Mouse (Mus musculus) natural killer cell, adult 2 months (primary cell): ENCODE measurements at regions not wholly inside any gene's neighbourhood (a gene's known extent, or its start where the extent isn't known, plus 50 kb on each side); places are given as distances from the start of the nearest gene placed in this dataset.
A peak's percentile ranks its signal among the peaks of the same experiment; 100 is the strongest.

Source experiments
- DNase-seq, 2 experiments: peaks; one replicate each; pipeline ENCODE4 v3.0.0; 2022; ENCODE audit warnings: low spot score in 2 of 2

GRCm38 (mm10) chr15:24720346-24720745 lies 693.2 kb downstream of the Basp1 start:
- DNase-seq = no peak

- no peak for DNase-seq
These were observed 731.4 kb downstream of the Basp1 start for GRCm38 (mm10) chr15:24682167-24682566.

- no peak for DNase-seq
These were observed 764.6 kb downstream of the Basp1 start for GRCm38 (mm10) chr15:24648938-24649337.

GRCm38 (mm10) chr15:24635620-24636019 lies 777.9 kb downstream of the Basp1 start:
- DNase-seq = no peak

GRCm38 (mm10) chr15:24596242-24596641 lies 817.3 kb downstream of the Basp1 start:
- no peak for DNase-seq

GRCm38 (mm10) chr15:24588943-24589342 lies 824.6 kb downstream of the Basp1 start:
- peak in 1 of 2 experiments; percentile 22 for DNase-seq

GRCm38 (mm10) chr15:24566981-24567380 lies 846.6 kb downstream of the Basp1 start:
- no peak for DNase-seq

- DNase-seq = no peak
These were observed 856.8 kb downstream of the Basp1 start for GRCm38 (mm10) chr15:24556806-24557205.

GRCm38 (mm10) chr15:24550108-24550507 lies 863.5 kb downstream of the Basp1 start:
- no peak for DNase-seq

GRCm38 (mm10) chr15:24530065-24530464 lies 883.5 kb downstream of the Basp1 start:
- DNase-seq = no peak

GRCm38 (mm10) chr15:24527379-24527778 lies 886.2 kb downstream of the Basp1 start:
- no peak for DNase-seq

GRCm38 (mm10) chr15:24513926-24514325 lies 899.6 kb downstream of the Basp1 start:
- DNase-seq = no peak

- no peak for DNase-seq
These were observed 911.5 kb downstream of the Basp1 start for GRCm38 (mm10) chr15:24501907-24502559.

GRCm38 (mm10) chr15:24486235-24486634 lies 927.3 kb downstream of the Basp1 start:
- no peak for DNase-seq

GRCm38 (mm10) chr15:24468239-24468638 lies 945.3 kb downstream of the Basp1 start:
- DNase-seq = no peak

- DNase-seq = no peak
These were observed 955.8 kb downstream of the Basp1 start for GRCm38 (mm10) chr15:24457726-24458125.

- DNase-seq = no peak
These were observed 980.5 kb downstream of the Basp1 start for GRCm38 (mm10) chr15:24433083-24433482.

- no peak for DNase-seq
These were observed 984.4 kb downstream of the Basp1 start for GRCm38 (mm10) chr15:24429154-24429553.

GRCm38 (mm10) chr15:24422333-24422942 lies 991.1 kb downstream of the Basp1 start:
- no peak for DNase-seq

- DNase-seq = no peak
These were observed 993.8 kb downstream of the Basp1 start for GRCm38 (mm10) chr15:24419736-24420135.

GRCm38 (mm10) chr15:24419186-24419585 lies 994.4 kb downstream of the Basp1 start:
- DNase-seq = no peak

GRCm38 (mm10) chr15:24407691-24408090 lies 1005.9 kb downstream of the Basp1 start:
- DNase-seq = no peak

GRCm38 (mm10) chr15:24405305-24405704 lies 1008.3 kb downstream of the Basp1 start:
- no peak for DNase-seq

GRCm38 (mm10) chr15:24400088-24400487 lies 1013.5 kb downstream of the Basp1 start:
- no peak for DNase-seq
